Mouse (Mus musculus) urinary bladder, adult 2 months (tissue): ENCODE results near the gene Rp2. TPM values are rescaled to one million over a fixed set of nuclear protein-coding genes. Genes with fewer than 3 reads are reported as not detected.
"Not testable (repeated sequence)": the region's sequence is repeated elsewhere in the genome, so short reads cannot be mapped to it uniquely, and the experiment has no call there.

Source experiments
- DNase-seq: peaks from one replicate; pipeline ENCODE4 v3.0.0; 2022; ENCODE audit warnings: low spot score
- polyA plus RNA-seq: library from polyadenylated mRNA; depleted of rRNA; stranded (reverse); fragments of >200 nt; gene quantifications from 2 replicates; pipeline ENCODE4 v1.2.3, GENCODE M21; 2012; rRNA removed

Rp2 gene
- 15.8 and 17.2 TPM in 2 replicates for polyA plus RNA-seq

- DNase-seq = peak; percentile 57
These were observed at the start of gene Rp2 for GRCm38 (mm10) chrX:20364391-20365365. TSS of gene Rp2 (plus strand) at chrX:20364481.

DNA sequence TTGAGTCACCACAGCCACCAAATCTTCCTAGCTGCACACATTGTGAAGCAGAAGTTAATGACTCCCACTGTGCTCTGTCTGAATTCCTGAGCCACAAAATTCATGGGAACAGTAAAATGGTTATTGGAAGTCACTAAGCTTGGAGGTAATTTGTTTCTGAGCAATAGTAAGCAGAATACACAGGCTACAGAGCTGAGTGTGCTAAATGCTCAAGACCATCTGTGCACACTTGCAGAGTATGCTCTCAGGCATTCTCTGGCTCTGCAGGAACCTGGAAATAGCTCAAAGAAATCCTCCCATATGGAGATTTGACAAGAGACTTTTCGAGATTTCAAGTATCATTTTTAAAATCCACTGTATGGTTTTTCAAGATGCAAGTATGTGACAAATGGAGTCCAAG, 31.5 kb upstream of the Rp2 start:
- no peak for DNase-seq

GRCm38 (mm10) chrX:20335722-20336121, 28.6 kb upstream of the Rp2 start:
- no peak for DNase-seq

GRCm38 (mm10) chrX:20344980-20345379, 19.3 kb upstream of the Rp2 start:
- no peak for DNase-seq

- DNase-seq = no peak
These were observed 17.9 kb upstream of the Rp2 start for GRCm38 (mm10) chrX:20346355-20346754.

- not testable (repeated sequence) for DNase-seq
These were observed 14.0 kb upstream of the Rp2 start for GRCm38 (mm10) chrX:20350241-20350640.

GRCm38 (mm10) chrX:20355283-20355682, 9.0 kb upstream of the Rp2 start:
- no peak for DNase-seq

DNA sequence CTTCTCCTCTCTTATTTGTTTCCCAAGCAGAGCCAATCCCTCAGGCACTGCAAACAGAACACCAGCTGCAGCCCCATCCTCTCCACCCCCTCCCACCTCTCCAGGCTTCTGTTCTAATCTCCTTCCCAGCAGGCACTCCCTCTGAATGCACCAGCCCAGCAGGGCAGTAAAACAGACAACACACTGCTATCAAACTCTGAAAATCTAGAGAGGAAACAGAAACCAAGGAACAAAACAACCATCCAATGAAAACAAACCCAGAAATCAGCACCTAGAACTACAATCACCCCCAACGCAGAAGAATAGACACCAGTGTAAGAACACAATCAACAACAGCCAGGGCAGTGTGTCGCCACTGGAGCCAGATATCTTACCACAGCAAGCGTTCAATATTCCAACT, 8.0 kb upstream of the Rp2 start:
- DNase-seq = no peak

DNA sequence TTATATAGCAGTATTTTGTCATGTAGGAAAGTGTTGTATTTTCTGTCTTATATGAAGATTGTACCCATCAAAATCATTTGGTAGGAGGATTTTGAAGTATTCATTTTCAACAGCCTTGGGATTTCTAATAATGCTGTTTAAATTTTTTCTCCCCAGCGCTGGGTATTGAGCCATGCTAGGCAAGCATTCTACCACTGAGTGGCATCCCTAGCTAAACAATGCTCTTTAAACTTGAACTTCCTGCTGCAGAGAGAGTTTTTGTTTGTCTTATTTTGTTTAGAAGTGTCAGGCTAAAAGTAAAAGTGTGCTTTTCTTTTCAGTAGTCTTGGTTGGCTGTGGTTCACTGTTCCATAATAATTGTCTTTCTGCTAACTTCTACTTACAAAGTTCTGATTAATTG, 1.8 kb downstream of the Rp2 start:
- no peak for DNase-seq

GRCm38 (mm10) chrX:20379347-20380014, 15.2 kb downstream of the Rp2 start:
- no peak for DNase-seq

DNA sequence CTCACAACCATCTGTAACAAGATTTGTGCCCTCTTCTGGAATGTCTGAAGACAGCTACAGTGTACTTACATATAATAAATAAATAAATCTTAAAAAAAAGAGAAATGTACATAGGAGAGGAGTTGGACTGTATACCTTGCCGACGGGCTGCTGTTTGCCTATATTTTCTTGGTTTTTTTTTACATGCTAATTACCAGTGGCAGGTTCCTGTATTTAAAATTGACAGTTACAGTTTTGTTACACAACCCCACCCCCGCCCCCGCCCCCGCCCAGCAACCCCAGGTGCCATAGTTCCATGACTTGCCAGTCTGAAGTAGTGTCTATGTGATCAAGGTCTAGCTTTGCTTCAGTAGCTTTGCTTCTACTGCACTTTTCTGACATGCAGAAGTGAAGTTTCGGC, 18.0 kb downstream of the Rp2 start:
- no peak for DNase-seq

GRCm38 (mm10) chrX:20387006-20387405, 22.7 kb downstream of the Rp2 start:
- DNase-seq = no peak

DNA sequence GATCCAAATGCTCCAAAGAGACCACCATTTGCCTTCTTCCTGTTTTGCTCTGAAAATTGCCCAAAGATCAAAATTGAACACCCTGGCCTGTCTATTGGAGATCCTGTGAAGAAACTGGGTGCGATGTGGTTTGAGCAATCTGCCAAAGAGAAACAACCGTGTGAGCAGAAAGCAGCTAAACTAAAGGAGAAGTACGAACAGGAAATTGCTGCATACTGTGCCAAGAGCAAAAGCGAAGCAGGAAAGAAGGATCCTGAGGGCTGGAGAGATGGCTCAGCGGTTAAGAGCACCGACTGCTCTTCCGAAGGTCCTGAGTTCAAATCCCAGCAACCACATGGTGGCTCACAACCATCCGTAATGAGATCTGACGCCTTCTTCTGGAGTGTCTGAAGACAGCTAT, 27.7 kb downstream of the Rp2 start:
- DNase-seq = not testable (repeated sequence)

DNA sequence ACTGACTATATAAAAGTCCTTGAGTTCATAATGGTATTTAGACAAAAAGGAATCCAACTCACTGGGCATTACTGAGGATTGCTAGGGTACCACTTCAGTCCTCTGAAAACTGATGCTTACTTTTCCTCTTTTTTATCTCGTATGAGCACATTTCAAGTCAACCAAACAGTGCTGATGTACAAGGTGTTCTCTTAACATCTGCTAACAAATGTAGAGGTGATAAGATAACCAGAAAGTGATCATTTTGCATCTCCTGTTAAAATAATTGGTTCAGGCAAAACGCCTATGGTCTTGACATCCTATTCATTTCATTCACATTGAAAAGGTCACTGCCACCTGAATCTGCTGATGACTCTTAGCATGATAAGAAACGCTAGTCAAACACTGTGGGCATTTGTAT, 28.7 kb downstream of the Rp2 start:
- no peak for DNase-seq

DNA sequence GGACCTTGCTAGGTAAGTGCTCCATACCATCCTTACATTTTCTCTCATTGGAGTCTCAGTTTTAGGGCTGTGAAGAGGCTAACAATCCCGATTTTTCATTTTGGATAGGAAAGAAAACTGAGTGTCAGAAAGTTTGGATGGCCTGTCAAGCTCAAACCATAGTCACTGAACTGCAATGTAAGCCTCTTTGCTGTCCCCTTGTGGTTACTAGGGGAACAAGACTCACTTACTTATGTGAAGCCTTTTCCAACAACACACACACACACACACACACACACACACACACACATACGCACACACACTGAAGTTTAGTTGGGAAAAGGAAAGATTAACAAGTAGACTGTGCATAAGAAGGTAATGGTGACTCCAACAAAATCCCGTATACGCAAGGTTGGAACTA, 39.8 kb downstream of the Rp2 start:
- no peak for DNase-seq

- no peak for DNase-seq
These were observed 42.6 kb downstream of the Rp2 start for GRCm38 (mm10) chrX:20406909-20407308.

DNA sequence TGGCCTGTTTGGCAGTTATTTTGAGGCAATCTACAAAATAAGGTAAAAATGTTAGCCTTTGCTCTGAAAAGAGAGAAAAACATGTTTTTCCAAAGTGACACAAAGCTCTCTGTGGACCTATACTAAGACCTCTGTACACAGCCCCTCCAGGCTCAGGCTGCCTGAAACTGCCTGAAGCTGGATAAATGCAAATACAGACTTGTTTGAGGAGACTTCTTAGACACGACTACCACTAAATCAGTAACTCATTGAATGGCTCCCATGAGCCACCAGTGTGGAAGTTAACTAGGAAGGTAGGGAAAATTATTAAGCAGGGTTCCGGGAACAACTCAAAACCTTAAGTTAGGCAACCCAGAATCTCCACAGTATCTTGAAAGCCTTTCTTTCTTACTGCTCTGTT, 43.4 kb downstream of the Rp2 start:
- no peak for DNase-seq

- DNase-seq = no peak
These were observed 47.1 kb downstream of the Rp2 start for GRCm38 (mm10) chrX:20411382-20411781.

- DNase-seq = no peak
These were observed 47.9 kb downstream of the Rp2 start for GRCm38 (mm10) chrX:20412221-20412620.

DNA sequence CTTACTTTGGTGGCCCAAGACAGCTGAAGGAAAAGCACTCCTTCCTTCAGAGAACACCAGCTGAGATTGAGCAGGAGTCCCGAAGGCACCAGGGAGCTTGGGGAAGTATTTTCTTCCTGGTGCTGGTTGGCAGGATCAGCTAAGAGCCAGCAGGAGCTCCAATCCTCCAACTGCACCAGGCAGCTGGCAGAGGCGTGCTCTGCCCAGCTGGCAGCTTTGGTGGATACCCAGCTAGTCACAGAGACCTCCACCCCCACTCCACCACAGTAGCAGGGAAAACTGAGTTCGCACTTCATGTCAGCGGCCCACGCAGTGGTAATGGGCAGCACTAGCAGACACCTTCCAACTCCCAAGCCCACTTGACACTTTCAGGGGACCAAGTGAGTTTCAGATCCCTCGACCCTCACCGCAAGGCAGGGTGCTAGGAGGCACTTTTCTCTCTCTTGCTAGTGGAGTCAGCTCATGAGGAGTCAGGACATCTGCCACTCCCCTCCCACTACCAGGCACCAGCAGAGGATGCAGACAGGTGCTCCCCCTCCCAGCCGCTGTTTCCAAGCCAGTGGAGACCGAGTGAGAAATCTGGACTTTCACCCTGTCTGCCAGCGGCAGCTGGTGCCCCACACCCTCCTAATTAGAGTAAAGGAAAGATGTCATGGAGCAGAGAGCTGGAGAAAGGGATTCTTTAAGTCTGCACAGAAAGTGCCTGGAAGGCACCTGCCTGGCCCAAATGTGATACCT, 50.8 kb downstream of the Rp2 start:
- DNase-seq = no peak

- DNase-seq = no peak
These were observed 54.2 kb downstream of the Rp2 start for GRCm38 (mm10) chrX:20418461-20418860.

DNA sequence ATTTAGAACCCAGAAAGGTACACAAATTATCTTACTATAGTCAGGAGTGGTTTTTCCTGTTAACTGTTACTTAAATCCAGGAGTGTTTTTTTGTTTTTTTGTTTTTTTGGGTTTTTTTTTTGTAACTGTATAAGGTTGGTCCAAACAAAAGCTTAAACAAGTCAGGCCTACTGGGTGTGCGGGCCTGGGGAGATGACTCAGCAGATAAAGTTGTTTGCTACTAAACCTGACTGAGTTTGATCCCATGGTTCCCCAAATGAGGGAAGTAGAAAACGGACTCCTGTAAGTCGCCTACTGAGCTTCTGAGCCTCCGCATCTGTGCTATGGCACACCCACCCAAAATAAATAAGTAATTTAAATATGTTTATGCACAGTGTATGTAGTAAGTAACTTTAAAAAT, 55.3 kb downstream of the Rp2 start:
- DNase-seq = no peak
